Mouse (Mus musculus) thymus, postnatal 36 days (tissue): ENCODE data around the gene Zfp575.
"Not testable (repeated sequence)": the region's sequence is repeated elsewhere in the genome, so short reads cannot be mapped to it uniquely, and the experiment has no call there.

Experiments used
- DNase-seq, 2 experiments: peaks; one replicate each; pipeline ENCODE4 v3.0.0; 2022; ENCODE audit warnings: mixed read lengths in 2 of 2

Zfp575 gene

DNA sequence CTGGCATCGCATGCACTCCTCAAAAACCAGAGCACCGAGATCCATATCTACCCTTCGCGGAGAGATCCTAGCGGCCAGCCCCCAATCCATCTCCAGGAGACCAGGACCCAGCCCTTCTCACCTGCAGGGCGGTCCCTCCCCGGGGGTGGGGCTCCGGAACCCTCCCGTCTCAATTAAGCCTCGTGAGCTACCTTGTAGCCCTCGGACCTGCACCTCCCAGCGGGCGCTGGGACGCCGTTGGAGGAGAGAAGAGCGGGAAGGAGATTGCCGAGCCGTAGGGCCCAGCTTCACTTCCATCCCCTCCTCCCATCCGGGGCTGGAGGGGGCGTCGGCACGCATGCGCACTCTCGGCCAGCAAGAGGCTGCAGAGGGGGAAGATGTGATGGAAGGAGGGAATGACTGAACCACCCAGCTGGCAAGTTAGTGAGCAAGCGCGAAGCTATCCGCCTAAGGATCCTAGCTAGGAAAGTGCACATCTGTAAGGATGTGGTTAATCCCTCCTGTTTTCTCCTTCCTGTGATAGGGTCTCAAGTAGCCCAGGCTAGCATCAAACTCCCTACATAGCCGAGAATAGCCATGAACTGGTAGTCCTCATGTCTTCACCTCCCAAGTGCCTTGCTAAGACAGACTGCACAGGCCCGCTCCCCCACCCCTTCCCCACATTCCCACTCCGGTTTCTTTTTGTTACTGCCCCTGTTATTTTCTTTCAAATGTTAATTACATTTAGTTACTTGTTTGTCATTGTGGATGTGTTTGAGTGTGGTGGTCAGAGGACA lies at the start of gene Zfp575, which contains the start of gene Ethe1:
Gene Zfp575 (minus strand): TSS at position 312 of the 776 bp plus-strand sequence.
Gene Ethe1 (plus strand): TSS at position 214 of the 776 bp plus-strand sequence.
- DNase-seq: peak; percentile 62 to 72

DNA sequence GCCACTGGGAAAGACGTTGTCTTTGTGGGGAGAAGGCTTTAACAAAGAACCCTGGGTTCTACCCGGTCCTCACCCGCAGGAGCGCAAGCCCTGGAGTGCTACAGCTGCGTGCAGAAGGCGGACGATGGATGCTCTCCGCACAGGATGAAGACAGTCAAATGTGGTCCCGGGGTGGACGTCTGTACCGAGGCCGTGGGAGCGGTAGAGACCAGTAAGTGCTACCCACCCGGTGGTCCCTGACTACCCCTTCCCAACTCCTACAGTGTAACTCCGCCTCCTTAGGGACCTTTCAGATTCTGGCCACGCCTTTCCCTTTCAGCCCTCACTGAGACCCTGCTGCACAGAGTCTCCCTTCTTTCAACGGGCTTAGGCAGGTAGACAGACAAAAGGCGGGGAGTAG lies 49.6 kb upstream of the Zfp575 start:
- DNase-seq: no peak

DNA sequence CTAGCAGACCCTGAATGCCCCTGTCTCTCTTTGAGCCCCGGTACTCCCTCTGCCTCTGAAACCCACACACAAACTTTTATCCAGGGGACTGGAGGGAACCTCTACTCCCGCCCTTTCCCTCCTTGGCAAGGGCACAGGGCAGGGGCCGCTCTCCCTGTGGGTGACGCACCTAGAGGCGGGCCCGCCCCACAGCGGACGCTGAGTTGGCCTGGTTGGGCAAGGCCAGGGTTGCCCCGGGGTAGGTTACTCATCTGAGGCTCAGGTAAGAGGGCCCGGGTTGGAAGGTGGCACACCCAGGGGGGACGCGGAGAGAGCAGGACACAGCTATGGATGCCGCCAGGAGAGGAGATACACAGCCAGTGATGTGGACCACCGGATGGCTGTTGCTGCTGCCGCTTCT lies 48.8 kb upstream of the Zfp575 start, which contains the start of gene Lypd3:
Gene Lypd3 (plus strand): TSS at position 287 of the 400 bp plus-strand sequence.
- no peak for DNase-seq

DNA sequence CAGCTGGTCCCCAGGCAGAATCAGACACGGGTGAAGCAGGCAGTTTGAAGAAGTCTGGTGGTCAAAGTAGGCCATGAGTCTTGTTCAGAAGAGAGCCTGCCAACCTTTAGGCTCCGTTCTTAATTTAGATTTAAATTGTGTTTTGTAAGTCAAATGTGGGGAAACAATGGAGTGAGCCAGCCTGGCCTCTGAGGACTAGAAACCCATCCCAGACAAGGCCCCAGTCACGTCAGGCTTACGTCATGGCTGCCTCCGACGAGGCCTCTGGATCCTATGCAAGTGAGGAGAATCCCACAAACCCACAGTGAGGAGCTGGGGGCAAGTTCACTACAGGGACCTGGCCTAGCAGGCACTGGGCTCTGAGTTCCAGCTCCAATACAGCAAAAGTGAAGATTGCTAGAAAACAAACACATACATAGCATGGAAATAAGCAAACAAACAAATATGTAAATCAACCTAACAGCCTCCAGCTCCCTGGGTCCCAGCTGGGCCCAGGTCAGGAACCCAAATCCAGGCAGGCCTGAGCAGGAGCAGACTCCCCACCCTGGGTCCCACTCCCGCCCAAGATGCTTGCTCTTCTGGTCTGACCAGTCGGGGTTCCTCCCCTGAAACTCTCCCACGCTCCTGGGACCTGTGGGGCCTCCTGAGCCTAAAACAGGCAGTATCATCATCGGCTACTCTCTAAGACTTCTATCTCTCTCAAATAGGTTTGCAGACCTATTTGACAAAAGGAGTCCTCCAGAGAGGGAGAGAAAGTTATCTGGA lies 42.9 kb upstream of the Zfp575 start:
- no peak for DNase-seq

DNA sequence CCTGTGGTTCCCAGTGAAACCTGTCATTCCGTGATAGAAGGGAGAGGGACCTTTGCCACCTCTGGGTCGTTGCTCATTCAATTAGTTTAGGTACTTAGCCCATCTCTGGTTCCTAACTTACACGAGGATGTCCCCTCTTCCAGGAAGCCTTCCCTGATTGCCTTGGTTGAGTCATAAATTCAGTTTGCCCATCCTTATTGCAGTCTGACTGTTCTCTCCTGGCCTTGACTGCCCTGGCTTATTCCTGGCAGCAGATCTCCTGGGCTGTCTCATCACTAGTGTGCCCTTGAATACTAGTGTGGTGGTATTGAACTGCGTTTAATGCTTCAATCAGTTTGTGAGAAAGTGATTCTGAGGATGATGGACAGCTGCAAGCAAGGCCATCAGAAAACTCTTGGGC lies 42.2 kb upstream of the Zfp575 start:
- no peak for DNase-seq

DNA sequence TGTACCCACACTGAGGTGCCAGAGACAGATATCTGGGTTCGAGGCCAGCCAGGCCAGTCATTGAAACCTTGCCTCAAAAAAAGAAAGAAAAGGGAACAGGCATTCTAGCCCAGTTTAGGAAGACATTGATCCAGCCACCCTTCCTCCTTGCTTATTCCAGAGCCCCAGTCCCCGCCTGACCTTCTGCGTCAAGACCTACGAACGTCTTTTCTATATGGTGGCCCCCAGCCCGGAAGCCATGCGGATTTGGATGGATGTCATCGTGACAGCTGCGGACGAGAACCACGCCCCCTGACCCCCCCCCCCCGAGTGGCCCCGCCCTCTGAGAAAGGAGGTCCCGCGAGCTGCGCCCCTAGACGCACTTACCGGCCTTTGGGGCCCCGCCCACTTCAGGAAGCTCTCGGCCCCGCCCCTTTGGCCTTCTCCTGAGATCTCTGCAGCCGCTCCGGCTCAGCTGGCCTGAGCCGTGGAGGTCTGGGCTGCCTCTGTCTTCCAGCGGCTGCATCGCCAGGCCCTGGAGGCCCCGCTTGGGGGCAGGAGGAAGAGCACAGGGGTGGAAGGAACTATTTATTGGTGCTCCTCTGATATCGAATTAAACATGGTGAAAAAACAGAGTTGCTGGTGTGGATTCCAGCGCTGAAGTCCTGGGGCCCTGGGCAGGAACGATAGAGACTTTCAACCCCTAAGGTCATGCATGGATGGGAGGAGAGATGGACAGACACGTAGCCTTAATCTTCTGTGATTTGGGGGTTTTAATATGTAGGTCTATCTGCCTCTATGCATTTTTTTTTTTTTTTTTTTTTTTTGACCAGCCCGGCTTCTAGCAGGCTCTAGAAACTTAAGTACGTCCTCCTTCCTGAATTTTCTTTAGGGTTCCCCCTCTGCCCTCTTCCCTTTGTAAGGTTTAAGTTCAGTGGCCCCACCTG lies 41.5 kb upstream of the Zfp575 start:
- peak; percentile 81 to 87 for DNase-seq

DNA sequence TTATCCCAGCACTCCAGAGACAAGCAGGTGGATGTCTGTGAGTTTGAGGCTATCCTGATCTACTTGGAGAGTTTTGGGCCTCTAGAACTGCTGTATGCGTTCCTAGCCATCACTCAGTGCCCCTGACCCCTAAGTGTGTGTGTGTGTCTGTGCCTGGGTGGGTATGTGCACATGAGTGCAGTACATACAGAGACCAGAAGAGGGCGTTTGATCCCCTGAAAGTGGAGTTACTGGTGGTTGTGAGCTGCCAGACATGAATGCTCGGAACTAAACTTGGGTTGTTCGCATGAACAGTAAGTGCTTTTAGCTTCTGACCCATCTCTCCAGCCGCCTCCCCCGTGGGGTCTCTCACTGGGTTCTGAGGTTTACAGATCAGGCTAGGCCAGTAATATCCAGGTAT lies 35.5 kb upstream of the Zfp575 start:
- DNase-seq: no peak

DNA sequence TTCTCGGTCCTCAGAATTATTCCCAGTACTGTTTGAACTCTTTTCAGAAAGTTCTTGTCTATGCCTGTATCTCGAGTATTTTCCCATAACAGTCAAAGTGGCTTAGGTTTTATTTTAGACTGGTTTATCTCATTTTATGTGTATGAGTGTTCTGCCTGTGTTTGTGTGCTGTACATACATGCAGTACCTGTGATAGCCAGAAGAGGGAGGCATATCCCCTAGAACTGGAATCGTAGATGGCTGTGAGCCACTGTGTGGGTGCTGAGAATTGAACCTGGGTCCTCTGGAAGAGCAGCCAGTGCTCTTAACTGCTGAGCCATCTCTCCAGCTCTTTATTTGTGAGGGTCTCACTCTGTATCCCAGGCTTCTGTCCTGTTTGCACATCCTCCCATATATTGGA lies 33.8 kb upstream of the Zfp575 start:
- DNase-seq: no peak

DNA sequence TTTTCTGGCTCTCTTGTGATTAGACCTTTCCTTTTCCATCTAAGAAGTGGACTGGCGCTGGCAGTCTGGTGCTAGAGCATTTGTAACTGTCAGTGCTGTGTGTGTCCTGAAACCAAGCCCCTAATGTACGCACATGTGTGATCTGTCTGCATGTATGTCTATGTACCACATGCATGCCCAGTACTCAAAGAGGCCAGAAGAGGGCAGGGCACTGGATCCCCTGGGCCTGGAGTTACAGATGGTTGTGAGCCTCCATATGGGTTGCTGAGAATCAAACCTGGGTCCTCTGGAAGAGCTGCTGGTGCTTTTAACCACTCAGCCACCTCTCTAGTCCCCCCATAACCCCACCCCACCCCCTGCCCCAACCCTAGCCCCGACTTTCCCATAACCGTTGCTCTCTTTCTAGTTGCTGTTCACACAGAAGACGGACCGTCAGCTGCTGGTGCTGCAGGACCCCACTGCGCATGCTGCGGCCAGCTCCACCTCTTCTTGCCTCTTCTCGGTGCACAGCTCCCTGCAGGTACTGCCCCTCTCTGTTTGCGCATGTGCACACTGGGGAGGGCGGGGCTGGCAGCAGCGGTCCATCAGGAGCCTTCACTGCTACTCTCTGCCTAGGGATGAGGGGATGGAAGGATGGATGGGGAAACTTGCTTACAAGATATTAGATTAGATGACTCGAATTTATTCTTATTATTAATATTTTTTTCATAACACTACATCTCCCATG lies 32.4 kb upstream of the Zfp575 start:
- DNase-seq: no peak

DNA sequence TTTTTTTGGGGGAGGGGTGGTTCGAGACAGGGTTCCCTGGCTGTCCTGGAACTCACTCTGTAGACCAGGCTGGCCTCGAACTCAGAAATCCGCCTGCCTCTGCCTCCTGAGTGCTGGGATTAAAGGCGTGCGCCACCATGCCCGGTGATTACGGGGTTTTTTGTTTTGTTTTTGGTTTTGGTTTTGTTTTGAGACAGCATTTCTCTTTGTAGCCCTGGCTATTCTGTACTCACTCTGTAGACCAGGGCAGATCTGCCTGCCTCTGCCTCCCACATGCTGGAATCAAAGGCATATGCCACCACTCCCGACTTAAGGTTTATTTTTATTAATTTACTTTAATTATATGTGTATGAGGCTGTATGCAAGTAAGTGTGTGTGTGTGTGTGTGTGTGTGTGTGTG lies 30.9 kb upstream of the Zfp575 start:
- DNase-seq: not testable (repeated sequence)

DNA sequence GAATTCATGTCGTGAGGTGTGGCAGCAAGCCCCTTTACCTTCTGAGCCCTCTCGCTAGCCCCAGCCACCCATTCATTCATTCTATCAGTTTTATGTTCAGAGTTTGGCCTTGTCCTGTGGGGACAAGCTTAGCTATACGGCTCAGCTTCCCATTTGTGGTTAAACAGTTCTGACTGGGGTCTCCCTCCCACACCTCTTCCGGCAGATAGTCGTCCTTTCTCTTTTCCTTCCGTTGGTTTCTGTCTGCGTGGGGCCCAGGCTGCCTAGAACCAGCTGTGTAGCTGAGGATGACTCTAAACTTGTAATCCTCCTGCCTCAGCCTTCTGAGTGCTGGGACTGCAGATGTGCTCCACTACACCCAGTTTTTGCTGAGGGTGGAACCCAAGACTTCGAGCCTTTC lies 30.3 kb upstream of the Zfp575 start:
- DNase-seq: no peak

DNA sequence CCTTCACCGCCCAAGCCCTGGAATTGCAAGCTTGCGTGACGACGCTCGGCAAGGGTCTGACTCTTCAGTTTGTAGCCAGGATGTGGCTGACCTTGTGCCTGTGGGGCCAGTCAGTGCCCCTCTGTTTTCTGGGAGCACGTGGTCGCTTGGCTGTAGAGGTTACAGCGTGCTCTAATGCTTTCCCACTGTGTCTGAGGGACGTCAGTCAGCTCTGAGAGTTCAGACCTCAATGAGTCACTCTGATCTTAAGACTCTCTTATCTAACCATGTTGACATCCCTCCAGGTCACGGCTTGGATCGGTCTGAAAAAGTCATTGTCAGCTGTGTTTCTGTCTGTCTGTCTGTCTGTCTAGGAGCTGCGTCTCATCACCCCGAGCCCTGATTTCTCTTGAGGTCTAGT lies 27.4 kb upstream of the Zfp575 start:
- no peak for DNase-seq

DNA sequence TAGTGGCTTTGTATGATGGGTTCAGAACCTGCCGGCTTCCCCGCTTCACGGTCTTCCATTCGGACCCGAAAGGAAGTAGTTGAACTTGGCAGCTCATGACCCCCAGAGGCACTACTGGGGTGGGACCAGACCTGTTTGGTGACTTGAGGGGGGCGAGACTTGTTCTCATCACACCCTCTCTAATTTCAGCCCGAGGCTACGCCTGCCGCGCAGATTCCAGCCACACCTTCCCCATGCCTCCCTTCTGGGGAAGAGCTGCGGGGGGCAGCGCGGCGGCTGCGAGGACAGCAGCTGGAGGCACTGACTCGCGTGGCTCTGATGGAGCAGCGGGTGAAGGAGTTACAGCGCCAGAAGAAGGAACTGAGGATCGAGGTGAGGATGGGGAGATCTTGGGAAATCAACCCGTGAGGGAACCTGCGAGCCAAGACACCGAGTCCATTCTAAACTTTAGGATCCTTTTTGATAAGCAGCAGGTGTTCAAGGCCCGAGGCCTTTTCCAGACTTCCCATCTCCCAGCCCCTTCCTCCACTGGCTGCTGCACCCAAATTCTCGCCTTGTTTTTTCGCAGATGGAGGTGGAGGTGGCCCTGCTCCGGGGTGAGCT lies 25.0 kb upstream of the Zfp575 start:
- no peak for DNase-seq

DNA sequence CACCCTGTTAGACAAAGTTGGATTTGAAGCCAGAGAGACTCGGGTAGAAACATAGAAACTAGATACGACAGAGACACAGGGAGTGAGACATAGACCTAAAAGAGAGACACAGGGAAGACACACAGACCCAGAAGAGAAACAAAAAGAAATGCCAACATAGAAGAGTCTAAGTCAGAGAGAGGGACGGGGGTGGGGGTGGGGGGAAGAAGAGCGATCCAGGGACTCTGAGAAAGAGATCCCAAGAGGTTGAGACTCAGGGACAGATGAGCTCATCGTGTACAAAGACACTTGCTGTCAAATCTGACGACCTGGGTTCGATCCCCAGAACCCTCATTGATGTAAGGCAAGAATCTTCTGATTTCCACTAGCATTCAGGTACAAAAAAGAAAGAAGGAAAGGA lies 24.3 kb upstream of the Zfp575 start:
- no peak for DNase-seq

DNA sequence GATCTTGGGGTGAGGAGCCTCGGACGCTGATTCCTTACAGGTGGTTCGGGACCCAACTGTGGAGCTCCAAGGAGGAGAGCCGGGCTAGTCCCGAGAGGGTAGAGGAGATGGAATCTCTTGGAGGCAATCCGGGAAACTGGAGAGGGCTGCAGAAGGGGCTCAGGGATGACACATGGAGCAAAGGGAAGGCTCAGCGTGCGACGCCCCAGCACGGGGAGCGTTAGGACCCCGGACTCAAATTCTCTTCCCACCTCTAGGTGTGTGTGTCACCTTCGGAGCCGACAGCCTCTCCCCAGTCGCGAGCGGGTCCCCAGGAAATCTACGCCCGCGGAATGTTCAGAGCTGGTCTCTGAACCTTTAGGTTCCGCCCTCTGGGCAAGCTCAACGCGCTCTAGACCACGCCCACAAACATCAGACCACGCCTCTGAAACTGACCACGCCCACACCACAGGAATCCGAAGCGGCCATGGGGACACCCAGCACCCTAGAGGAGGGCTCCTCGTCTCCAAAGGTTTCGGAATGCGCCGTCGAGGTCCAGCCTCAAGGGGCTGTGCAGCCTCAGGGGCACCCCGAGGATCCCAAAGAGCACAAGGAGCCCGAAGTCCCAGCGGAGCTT lies 23.5 kb upstream of the Zfp575 start:
- DNase-seq: peak; percentile 95 to 98

DNA sequence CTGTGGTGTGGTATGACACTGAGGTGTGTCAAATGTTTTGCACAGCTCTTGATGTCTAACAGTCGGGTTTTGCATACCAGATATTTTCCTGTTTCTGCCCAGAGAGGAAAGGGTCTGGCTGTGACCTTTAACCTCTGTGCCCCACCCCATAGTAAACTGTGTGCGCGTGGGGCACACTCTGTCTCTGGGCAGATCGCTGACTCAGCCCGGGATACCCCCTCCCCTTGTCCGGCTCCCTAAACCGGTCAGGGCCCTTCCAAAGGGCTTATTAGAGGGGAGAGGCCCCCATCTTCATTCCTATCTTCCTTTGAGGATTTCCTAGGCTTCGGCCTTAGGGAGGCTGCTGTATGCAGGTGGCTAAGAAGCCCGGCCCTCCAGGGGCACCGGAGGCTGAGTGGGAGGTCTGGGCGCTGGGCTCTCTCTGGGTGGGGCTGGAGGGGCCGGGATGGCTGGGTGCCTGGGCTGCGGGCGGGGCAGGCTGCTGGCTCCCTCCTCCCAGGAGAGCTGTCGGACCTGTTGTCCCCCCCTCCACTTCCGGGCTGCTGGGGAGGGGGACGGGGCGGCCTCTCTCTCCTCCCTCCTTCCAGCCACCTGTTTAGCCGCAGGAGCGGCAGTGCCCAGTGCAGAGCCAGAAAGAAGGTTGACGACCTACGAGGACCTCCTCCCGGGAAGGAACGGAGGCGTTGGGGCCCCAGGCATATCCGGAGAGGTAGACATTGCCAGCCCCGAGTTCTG lies 22.9 kb upstream of the Zfp575 start, which contains the start of gene Phldb3:
Gene Phldb3 (plus strand): TSS at position 620 of the 735 bp plus-strand sequence.
- DNase-seq: peak; percentile 67 to 79

DNA sequence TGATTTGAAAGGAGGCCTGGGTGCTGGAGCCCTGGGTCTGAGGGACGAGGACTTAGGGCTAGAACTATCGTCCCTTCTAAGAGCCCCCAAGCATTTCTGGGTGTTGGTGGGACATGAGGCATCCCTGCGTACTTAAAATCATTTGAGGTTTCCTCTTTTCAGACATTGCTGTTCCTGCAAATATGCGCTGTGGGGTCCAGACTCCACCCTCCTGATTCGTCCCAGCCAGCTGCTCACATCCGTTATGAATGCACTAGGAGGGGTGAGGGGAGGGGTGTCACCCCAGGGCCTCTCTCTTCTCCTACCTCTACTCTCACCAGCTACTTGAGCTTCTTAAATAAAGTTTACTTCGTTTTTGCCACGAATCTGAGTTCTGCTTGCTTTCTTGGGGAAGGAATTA lies 21.1 kb upstream of the Zfp575 start:
- peak; percentile 68 to 80 for DNase-seq

DNA sequence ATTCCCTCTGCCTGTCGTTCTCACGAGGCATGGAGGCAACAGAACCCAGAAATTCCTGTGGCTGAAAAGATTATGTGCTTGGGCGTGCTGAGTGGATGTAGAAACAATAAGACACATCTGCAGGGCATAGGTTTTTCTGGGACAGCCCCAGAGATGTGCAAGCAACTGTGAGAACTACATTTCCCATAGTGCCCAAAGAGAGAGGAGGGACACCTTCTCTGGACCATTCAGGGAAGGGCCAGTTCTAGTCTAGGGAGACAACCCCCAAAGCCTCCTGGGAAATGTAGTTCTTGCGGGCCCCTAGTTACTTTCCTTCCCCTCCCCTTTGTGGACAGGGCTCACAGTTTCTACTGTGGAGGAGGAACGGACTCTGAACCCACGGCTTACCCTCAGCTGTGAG lies 20.6 kb upstream of the Zfp575 start:
- DNase-seq: peak in 1 of 2 experiments; percentile 82

DNA sequence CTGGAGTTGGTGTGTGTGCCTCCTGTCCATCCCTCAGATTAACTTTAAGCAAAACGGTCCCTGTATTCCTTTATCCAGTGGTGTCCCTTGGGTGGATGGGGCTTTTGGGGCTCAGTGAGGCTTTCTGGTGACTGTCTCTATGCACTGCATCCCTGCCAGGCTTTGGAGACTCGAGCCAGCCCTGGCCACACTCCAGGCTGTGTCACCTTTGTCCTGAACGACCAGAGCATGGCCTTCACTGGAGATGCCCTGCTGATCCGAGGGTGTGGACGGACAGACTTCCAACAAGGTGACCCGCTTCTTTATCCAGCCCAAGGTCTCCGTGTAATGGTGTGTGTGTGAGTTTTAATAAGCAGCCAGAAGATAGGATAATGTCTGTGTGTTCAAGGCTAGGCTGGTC lies 18.6 kb upstream of the Zfp575 start:
- no peak for DNase-seq

DNA sequence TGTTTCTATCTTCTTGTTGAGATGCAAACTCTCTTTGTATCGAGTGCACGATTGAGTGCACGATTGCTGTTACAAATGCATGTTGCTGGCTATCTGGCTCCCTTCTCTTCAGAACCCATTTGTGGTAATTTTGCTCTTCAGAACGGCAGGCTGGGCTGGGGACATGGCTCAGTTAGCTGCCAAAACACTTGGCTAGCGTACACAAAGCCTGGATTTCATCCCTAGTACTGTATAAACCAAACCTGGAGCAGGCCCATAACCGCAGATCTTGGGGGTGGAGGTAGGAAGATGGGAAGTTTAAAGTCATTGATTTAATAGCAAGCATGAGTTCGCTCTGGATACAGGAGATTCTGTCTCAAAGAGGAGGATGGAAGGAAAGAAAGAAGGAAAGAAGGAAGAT lies 18.1 kb upstream of the Zfp575 start:
- DNase-seq: no peak
